Mouse (Mus musculus) heart, postnatal 4 days (tissue): ENCODE results near the gene Stk26. TPM values are rescaled to one million over a fixed set of nuclear protein-coding genes. Genes with fewer than 3 reads are reported as not detected.
A peak's percentile ranks its signal among the peaks of the same experiment; 100 is the strongest.

Experiments used
- DNase-seq: peaks from one replicate; pipeline ENCODE4 v3.0.0; 2021
- total RNA-seq, 2 experiments: library from RNA; stranded (reverse); gene quantifications; 2 replicates each; pipeline ENCODE4 v1.2.3; 2021

Stk26 gene
- total RNA-seq: 1 to 10 TPM; 4.7 to 4.9 TPM

DNA sequence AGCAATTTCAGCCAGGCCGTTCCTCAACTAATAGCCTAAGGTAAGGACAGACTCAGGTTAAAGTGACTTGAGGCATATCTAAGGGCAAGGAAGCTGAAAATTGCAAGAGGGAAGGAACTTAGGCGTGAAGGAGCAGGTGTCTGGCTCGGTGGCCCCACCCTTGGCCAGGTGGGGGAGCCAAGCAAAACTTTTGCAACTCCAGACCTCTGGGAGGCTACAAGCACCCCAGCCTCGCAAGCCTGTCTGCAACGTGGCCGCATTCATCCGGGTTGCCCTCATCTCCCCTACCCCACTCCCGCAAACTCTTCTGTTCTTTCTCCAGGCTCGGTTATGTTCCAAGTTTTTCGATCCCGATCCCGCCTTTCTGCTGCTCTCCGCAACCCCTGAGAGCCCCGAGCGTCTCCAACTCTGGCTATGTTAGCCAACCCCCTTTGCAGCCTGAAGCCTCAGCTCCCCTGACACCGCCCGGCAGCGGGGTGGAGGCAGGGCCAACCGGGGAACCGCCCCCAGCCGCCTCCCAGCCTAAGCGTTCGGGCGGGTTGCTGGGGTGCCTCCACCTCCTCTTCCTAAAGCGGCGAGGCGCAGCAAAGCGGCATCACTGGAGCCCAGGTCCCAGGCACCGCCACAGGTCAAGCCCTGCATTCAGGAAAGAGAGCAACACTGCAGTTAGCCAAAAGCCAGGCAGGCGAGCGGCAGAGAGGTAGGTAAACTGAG lies at the start of gene Stk26:
TSS of gene Stk26 (plus strand) at position 201 of the 714 bp plus-strand sequence.
- peak; percentile 61 for DNase-seq

DNA sequence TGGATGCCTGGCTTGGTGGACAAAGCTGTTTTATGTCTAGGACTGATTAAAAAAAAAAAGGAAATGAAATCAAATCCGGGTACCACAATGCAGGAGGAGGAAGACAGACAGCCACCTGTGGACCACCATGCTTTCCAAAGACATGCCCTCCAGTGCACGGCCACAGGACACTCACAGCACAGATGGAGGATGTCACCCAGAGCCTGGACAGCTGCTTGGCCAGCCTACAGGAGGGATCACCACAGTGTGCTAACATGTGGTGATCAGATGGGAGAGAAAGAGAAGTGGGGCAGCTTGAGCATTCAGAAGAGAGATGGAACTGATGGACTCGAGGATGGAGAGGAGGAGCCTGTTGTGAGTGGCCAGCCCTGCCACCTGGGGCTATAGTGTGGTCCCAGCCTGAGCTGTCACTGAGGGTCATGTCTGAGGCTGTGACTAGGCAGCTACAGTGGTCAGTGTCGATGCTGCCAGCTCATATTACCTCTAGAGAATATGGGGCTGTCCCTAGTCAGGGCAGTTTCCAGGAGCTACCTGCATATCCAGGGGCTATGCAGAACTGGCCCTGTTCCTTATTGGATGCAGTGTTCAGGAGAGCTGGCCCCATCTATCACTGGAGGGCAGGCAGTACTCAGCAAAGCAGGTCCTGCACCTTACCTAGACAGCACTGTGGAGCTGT lies 47.7 kb upstream of the Stk26 start:
- DNase-seq: peak; percentile 10

DNA sequence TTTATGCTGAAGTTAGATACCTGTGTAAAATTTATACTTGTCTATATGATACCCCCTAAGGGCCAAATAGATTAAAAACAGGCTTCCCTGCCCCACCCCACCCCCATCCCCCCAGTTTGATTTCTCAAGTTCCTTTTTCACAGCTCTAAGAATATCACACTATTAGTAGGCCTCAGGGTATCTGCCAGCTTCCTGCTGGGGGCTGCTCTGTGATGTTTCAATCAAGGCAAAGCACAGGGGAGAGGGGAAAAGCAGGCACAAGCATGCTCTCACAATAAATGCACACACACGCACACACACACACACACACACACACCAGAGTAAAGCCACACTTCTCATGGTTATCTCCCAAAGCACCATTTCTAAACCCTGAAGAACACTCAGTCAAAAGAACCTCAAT lies 43.0 kb upstream of the Stk26 start:
- no peak for DNase-seq

DNA sequence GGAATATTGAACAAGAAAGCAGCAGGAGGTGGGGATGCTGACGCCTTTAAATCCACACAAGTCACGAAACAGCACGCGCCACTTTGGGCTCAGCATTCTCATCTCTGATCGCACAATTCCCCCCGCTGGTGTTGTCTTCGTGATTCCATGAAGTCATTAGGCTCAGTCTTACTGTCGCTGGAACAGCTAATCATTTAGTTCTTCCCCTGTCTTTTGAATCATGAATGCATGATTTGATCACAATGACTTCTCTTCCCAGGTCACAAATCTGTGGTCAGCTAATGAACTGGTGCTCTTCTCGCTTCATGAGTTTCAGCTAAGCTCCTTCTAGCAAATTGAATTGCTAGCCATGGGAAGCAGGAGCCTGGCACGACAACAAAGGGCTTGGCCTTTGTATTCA lies 42.3 kb upstream of the Stk26 start:
- no peak for DNase-seq

DNA sequence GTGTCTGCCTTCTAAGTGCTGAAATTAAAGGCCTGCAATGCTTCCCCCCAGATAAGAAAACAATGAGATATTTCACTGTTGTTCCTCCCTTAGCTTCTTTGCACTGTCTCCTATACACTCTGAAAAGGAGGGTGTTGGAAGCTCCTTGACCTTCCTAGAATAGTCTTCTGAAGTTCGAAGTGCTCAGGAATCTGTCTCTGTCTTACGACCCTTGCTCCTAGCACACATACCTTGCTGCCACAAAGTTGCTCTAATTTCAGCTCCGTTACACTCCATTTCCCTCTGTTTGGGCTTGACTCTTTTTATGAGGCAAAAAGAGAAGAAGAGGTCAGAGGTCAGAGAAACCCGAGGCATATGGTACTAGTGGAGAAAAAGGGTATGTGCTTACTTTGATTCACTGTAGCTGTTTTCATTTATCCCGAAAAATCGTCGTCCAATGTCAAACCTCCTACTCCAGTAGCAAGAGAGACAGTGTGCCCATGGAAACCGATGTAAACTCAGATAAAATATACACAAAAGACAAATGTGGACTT lies 41.1 kb upstream of the Stk26 start:
- no peak for DNase-seq

DNA sequence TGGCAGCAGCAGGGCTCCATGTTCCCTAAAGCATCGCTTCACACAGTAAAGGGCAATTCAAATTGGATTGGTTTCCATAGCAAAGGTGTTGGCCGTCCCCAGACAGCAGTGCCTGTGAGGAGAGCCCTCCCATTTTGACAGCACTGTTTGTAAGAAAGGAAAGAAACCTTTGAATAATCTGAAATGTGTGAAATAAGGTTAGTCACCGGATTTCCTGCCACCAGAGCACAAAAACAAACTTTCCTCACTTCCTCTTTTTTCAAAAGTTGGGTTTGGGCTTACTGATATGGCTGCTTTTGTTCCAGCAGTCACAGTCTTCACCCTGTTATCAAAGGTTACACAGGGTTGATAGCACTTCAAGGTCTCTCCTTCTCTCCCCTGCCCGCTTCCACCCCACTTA lies 35.2 kb upstream of the Stk26 start:
- no peak for DNase-seq

DNA sequence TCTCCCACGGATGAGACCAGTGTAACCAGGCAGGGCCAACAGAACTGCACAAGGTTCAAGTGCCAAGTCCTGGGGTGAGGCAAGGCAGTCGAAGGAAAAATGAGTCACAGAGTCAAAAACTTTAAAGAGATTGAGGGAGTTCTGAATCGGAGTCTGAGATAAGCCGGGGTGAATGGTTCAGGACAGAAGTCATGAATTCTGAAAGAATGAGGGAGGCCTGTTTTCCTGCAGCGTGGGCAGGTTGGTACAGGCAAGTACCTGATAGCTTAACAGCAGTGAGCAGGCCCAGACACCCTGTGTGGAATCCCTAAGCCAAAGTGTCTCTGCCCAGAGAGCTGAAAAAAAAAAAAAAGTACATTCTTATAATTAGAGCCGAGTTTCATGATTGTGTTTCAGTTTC lies 17.0 kb upstream of the Stk26 start:
- no peak for DNase-seq

DNA sequence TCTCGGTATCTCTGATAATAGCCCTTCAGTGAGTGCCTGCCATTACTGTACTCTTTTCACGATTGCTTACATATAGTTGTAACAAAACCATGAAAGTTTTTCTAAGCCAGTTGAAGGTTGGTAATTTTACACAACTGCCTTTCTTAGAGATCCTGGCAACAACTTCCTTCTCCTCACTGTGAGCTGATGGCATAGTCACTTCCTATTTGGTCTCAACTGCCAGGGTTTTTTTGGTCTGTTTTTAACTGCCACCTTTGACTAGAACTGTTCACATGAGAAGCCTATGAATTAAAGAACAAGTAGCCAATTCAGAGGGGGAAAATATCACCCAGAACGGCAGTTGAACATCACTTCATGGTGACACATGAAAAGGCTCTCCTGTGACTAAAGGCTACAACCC lies 5.3 kb upstream of the Stk26 start:
- no peak for DNase-seq

DNA sequence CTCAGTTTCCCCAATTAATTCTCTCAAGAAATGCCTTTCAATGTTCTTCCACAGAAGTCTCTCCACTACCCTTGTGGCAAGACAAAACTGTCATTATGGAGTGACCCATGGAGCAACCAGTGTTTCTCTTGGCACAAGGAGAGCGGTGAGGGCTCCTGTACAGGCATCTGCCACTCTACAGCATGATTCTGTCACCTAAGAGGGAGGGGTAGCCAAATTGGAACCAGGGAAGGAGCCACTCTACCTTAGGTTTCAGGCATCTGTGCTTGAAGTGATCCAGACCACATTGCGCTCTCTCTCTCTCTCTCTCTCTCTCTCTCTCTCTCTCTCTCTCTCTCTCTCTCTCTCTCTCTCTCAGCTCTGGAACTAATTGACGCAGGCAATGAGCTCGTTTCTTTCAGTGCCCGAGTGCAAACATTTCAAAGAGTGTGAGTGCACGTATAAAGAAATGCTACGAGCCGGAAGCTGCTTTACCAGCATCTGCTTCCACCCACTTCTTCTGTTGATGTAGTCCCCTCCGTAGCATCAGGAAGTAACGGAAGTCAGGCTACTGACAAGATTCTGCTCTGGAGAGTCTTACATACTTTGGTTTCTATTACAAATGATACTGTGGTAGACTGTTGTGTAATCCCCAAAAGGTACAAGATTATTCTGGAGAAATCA lies 4.7 kb upstream of the Stk26 start:
- DNase-seq: no peak

DNA sequence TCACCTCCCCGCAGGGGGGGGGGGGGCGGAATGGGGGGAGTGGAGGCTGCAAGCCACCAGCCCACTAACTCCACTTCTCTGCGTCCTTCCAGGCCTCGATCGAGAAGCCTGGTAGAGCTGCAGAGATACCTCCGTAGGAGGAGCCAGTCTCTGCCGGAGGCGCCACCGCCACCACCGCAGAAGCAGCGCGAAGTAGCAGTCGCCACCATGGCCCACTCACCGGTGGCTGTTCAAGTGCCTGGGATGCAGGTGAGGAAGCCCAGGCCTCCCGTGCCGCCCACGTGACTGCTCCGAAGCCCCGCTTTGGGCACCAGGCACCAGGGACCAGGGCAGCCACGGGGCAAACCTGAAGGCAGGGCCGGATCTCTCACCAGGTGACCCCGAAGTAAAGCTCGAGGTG lies 740 bp downstream of the Stk26 start:
- DNase-seq: peak; percentile 4

DNA sequence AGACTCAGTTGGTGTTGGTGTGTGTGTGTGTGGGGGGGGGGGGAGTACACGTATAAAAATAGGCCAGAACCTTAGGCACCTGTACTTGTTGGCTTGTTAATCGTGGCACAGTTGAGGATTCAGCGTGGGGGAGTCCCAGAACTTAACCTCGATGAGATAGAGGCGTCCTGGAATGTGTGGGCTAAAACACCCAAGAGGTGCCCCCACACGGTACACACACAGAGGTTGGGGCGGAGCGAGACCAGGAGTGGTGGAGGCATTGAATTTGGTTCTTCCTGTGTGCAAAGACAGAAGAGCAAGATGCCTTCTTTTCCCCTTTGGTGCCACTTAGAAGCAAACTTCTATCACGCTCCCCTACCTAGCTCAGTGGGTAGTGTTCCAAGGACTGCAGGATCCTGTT lies 1.2 kb downstream of the Stk26 start:
- no peak for DNase-seq

DNA sequence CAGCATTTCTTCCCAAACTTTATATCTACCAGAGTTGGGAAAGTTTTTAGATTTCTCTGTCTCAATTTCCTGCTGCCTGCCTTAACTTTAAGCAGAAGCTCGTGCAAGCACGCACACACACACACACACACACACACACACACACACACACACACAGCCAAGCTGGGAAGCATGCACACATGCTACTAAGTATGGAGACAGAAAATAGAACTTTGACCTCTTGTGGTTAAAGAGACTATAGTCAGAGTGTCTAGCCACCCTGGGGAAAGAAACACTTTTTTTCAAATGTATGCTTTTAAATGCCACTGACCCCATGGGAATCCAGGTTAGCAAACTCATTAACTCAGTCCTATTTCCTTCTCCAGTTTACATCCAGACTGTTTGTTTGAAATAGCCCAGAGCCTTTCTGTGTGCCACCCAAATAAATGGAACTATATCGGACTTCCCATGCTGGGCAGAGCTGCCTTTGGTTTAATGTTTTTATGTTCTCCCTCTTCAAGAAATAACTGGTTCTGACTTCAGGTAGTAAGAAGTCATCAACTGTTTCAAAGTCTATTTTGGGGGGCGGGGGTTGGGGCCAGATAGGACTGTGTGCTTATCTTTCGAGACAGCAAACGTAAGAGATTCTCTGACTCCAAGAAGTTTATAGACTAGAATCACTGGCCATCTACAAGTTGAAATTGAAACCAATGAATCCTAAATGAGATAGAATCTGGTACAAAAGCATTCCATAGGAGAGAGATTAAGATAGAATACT lies 9.8 kb downstream of the Stk26 start:
- DNase-seq: no peak

DNA sequence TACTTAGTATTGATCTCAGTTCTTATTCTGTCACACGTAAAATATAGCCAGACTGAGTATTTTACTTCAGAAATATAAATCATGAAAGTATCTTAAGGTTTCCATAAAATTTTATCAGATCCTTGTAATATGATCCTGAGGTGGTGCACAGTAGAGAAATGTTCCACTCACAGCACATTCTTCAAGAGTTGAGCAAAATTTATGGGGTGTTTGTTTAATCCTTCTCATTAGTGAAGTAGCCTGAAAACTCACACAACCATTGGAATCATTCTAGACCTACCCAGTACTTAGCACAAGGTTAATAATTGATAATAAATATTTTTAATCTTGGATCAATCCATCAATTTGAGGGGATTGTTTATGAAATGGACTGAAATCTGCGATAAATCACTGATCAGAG lies 22.9 kb downstream of the Stk26 start:
- DNase-seq: no peak

DNA sequence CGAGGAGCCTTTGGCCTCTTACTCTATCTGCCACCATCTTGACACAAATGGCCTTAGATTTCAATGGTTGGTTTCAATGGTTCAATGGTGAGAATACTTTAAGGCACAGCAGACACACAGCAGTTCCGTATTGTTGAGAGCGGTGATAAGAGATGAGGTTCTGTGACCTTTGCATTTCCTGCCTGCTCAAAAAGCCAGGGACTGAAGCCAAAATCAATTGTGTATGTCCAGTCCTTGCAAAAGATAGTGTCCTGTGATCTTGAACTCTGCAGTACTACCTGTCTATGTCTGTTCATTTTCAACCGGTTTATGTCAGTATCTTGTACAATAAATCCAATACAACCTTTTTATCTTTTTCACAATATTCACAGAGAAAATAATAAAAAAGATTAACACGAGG lies 23.9 kb downstream of the Stk26 start:
- DNase-seq: no peak

DNA sequence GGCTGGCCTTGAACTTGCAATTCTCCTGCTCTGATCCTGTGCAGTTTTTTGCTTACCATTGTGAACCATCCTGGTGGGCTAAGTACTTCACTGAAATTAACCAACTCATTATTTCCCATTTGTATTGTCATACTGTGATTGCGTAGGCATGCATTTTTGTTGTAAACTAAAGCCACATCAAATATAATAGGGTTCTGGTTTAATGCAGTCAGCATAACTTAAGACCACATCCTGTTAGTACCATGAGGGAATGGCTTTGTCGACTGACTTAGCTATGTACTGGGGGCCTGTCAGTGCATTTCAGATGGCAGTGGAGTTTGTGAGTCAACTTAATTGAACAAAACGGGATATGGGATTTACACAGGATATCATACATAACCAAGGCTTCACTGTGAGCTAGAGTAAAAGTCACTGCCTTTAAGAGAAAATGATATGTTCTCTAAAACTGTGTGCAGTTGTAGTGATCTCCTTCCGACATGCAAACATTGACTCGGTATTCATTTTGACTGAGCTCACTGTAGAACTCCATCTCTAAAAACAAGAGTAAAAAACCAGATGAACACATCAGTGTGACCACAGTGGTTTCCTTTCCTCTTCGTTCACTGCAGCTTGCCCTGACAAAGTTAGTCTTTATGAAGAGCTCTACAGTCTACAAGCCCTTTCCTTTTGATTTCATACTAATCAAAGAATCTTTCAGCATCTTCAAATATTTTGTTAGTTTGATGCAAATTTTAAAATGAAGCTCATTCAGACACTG lies 33.6 kb downstream of the Stk26 start:
- no peak for DNase-seq

DNA sequence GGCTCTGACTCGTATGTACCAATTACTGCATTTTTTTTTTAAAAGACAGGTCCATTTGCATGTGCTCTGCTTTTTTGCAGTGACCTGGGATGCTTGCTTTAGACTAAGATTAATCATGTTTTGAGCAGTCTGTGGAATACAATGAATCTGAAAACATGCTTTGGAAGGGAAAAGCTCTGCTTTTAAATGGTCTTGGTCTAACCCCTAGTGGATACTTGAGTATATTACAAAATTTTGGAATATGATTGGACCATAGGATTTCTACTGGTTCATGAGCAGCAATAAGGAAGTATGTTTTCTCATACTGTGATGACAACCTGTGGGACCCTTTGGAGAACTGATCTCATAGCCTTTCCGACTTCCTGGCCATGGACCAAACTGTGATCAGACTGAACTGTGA lies 47.2 kb downstream of the Stk26 start:
- DNase-seq: no peak

DNA sequence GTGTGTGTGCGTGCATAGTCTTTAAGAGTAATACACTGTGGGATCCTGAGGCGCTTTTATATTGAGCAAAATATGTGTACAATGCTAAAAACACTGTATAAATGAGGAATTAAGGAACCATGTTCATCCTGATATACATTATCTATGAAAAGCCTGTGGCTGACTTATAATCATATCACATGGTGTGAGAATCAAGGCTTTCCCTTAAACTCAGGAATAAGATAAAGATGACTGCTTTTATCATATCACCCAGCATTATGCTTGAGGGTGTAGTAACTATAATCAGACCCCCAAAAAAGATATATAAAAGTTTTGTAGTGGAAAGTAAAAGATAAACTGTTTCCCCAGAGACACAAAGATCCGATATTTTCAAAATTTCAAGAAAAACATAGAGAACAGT lies 62.6 kb downstream of the Stk26 start:
- DNase-seq: no peak

DNA sequence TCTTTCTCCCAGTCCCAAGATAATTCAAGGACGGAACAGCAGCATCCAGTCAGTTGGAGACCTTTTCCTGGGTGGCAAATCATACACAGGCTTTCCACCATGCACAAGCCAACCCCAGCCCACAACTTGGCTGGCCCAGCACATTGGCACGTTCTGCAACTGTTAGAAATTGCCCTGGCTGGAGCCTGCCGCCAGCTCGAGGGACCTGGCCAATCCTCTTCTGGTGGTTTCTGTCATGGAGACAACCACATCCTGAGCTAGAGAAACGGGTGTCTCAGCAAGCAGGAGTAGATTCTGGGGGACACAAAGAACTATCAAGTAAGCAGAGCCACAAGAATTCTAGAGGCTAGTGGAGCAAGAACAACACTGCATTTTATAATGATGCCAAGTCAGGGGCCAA lies 69.1 kb downstream of the Stk26 start:
- DNase-seq: no peak

DNA sequence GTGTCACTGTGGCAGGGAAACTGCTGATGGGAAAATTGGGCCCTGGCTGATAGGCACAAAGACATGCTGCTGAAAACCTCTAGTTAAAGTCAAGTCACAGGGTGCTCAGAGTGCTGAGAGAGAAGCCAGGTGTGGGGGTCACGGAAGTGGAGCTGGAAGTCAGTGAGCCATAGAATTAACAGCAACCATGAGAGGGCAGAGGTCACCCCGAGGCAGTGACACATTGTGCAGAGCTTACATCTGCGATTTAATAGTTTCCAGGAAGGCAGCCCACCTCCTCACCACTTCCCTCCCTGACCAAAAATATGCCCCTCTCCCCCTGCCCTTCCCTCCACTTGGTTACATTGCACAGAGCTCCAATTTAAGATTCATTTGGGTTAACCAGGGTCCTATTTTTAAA lies 76.5 kb downstream of the Stk26 start:
- no peak for DNase-seq

DNA sequence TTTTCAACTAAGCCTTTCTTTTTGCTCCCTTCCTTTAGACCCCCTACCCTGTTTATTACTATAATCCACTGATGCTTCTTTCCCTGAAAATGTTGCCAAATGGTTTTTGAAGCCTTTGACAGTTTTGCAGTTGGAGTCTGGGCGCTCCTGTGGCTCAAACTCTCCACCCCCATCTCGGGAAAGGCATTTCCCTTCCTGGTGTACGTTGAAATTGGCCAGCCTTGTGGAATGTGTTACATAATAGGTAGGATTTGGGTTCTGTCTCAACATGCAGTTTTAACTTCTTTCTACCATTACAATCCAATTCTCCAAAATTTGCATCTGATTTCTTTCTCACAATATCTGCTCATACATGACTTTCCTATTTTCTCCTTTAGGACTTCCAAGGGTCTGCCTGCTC lies 77.9 kb downstream of the Stk26 start:
- DNase-seq: no peak

DNA sequence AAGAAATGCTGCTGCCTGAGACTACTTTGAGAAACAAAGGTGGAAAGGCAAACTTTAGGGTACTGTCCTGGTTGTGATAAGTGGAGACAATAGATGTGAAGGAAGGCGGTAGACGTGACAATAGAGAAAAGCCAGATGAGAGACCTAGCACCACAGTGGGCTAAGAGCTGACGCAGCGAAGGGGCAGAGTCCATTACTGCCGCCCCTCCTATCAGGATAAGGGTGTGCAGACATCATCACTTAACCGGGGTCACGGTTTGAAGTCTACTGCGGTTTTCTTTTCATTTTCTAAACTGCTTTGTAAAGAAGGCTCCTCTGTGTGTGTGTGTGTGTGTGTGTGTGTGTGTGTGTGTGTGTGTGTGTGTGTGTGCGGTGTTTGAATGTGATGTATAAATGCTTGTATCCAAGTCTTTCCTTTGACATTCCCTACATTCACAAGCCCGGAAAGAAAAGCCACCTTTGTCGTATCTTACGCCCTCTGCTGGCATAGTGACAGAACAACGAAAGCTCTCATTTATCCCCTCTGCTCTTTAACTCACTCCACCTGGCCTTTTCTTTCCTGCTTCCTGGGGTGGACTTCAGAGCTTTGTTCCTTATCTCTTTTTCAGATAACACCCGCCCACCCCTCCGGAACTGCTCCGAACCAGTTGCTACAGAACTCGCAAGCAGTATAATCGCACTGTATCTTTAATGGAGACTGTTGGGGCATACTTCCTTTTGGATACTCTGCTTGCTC lies 84.0 kb downstream of the Stk26 start:
- DNase-seq: peak; percentile 25
